Mouse (Mus musculus) megakaryocyte, embryonic 14.5 days (primary cell): Measurements from ENCODE around the gene Napepld. TPM values are rescaled to one million over a fixed set of nuclear protein-coding genes. Genes with fewer than 3 reads are reported as not detected.
"Not testable (repeated sequence)": the region's sequence is repeated elsewhere in the genome, so short reads cannot be mapped to it uniquely, and the experiment has no call there.

Source experiments
- H3K27me3 ChIP-seq: replicated peaks from 2 replicates; pipeline ENCODE3; 2012; ENCODE audit warnings: inconsistent platforms
- H3K36me3 ChIP-seq: replicated peaks from 2 replicates; pipeline ENCODE3; 2012; ENCODE audit warnings: low read length, inconsistent platforms, mixed read lengths
- H3K4me1 ChIP-seq: 2 replicates; pipeline ENCODE4 v1.6.1; 2012; ENCODE audit warnings: inconsistent platforms
- H3K4me3 ChIP-seq: replicated peaks from 2 replicates; pipeline ENCODE3; 2012; ENCODE audit warnings: moderate library complexity, mild to moderate bottlenecking, inconsistent platforms
- H3K9me3 ChIP-seq: 2 replicates; pipeline ENCODE4 v1.6.1; 2012; ENCODE audit warnings: inconsistent platforms
- FLI1 ChIP-seq: IDR thresholded peaks from 2 replicates; pipeline ENCODE4 v1.6.1; 2012; ENCODE audit warnings: low read length, inconsistent platforms, mixed read lengths
- GATA1 ChIP-seq: IDR thresholded peaks from 3 replicates; pipeline ENCODE4 v1.6.1; 2012; ENCODE audit warnings: mixed read lengths, low read length, inconsistent platforms, borderline replicate concordance
- polyA plus RNA-seq: library from polyadenylated mRNA; stranded (reverse); fragments of >175 nt; gene quantifications from 2 replicates; pipeline ENCODE4 v1.2.3, GENCODE M21; 2012; ENCODE audit warnings: low replicate concordance; ENCODE audit not compliant: insufficient read depth

Gene Napepld
- polyA plus RNA-seq, 1 experiment, result 0.17 TPM

DNA sequence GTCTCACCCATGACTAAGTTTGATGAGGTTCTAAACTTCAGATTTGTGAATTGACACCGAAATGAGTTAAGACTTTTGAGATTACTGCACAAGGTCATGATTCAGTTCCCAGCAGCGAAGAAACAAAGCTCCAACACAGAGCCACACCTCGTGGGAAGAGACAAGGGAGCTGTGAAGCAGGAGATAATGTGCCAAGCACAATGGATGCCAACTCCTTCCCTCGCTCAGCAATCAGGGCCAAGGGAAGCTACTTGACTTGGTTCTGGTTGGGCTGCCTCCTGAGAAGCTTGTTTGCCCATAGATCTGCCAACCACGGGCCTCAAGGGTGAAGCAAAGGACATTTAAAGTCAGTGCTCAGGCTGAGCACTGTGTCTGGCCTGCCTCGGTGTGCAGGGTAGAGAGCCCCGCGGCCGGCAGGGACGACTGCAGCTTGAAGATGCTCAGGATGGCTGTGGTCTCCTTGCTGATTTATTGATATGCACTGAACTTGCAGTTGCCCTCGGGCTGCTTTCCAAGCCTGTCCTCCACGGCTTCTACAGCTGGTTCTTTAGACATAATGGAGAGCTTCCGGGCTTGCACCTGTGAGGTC is 11.0 kb upstream of the Napepld start:
- H3K4me1 ChIP-seq, result peaks cover 4% of the 10 kb centered on the region; the same call in 1 of the 2 replicates
- peaks cover 11% of the 10 kb centered on the region for H3K9me3 ChIP-seq
- no peaks in the 10 kb centered on the region for H3K36me3 ChIP-seq
- no peak for TF ChIP-seq FLI1
- TF ChIP-seq GATA1, result no peak
- H3K27me3 ChIP-seq, result peaks cover 8% of the 10 kb centered on the region
- no peak overlapping the region for H3K4me3 ChIP-seq

DNA sequence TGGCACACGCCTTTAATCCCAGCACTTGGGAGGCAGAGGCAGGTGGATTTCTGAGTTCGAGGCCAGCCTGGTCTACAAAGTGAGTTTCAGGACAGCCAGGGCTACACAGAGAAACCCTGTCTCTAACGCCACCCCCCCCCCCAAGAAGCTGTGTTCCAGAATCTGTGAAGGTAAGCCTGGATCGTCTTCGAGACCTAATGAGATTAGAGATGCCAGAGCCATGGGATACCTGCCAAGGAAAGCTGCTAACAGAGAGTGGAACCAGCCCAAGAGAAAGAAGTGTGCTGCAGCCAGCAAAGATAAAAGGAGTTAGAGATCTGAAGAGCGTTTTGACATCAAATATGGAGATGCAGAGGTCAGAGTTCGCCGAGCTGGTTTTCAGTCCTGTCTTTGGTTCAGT is 6.8 kb upstream of the Napepld start:
- H3K4me1 ChIP-seq, H3K4me3 ChIP-seq, H3K27me3 ChIP-seq, H3K36me3 ChIP-seq: not testable (repeated sequence)
- H3K9me3 ChIP-seq, result peaks cover 11% of the 10 kb centered on the region

DNA sequence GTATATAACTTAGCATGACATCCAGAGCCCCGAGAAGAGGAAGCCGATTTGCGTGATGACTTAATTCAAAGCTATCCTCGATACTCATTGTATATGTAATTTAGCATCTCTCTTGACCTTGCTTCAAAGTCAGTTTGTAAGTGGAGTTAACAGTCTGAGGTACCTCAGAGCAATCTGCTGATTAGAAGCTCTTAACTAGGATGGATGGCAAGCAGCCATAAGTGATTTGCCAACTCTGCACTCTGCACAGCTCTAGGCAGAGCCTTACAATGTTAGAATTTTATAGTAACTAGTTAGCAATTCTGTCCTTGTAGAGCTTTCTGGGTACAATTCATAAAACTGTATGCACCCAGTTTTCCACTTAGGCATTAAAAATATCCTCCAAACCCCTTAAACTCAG is 5.3 kb upstream of the Napepld start:
- peaks cover 11% of the 10 kb centered on the region for H3K4me1 ChIP-seq
- no peaks in the 10 kb centered on the region for H3K36me3 ChIP-seq
- peaks cover 8% of the 10 kb centered on the region; the same call in 1 of the 2 replicates for H3K9me3 ChIP-seq
- peaks cover 4% of the 10 kb centered on the region for H3K27me3 ChIP-seq
- TF ChIP-seq GATA1, result no peak
- TF ChIP-seq FLI1, result no peak
- H3K4me3 ChIP-seq, result no peak overlapping the region

DNA sequence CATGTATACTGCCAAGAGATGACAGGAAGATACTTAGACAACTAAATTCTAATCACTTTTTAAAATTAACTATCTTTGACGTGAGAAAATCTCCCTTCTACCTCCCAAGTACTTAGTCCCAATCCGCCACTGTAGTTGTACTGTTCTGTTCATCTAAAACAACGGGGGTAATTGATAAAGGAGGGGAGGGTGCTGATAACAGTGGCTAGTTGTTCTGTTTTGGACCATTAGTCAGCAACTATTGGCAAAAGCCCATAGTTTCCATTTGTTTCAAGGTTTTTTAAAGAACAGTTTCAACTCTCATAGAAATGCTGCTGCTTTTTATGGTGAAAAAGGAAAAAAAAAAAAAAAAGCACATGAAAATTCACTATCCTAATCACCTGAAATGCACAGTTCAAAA is 2.5 kb upstream of the Napepld start:
- no peaks in the 10 kb centered on the region for H3K36me3 ChIP-seq
- peaks cover 6% of the 10 kb centered on the region; the same call in 1 of the 2 replicates for H3K9me3 ChIP-seq
- TF ChIP-seq FLI1 (no peak), GATA1 (no peak)

DNA sequence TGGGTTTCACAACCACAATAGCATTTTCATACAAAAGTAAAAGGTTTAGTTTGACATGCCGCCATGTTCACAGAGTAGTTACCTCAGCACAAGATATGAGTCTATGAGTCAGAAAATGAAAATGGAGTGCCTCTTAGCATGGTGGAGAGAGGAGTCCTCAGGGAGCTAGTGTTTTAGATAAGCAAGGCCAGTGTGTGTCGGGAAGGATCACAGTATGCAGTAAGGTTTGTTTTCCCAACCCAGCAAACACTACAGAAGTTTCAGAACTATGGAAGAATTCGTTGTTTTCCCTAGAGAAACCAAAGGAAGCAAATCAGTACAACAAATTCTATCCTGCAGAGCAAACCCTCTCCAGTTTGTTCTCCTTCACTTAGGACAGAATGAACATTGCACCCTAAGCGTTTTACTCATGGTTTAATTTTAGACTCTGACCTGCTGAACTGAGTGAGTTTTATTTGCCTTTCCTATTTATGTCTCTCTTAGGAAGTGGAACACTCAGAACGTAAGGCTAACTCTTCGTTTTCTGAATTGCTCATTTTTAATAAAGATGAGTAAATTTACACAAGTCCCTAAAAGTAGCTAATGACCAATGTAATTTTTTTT is 1.8 kb upstream of the Napepld start:
- Histone ChIP-seq H3K4me1 (peaks cover 21% of the 10 kb centered on the region), H3K27me3 (no peaks in the 10 kb centered on the region), H3K36me3 (no peaks in the 10 kb centered on the region), H3K9me3 (peaks cover 4% of the 10 kb centered on the region; the same call in 1 of the 2 replicates), H3K4me3 (no peak overlapping the region)
- TF ChIP-seq FLI1 (no peak), GATA1 (no peak)

More for the DNA sequence above, 2.5 kb upstream of the Napepld start:
- Histone ChIP-seq H3K4me3 (no peak overlapping the region), H3K4me1 (peaks cover 21% of the 10 kb centered on the region), H3K27me3 (no peaks in the 10 kb centered on the region)

DNA sequence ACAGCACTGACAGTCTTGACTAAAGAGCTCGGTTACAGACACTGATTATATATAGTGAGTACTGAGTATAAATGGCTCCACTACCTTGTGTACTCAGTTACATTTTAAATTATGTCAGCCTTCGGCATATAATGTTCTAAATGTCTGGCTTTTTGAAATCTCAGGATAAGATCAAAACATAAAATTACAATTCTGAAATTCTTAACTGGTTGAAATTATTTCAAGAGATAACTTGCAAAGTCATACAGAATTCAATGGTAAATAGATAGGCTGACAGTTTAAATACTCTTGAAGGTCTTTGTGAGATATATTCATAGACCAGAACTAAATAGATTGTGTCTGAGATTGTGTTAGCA is 791 bp upstream of the Napepld start:
- peak overlapping the region; percentile 98 for H3K4me3 ChIP-seq
- H3K4me1 ChIP-seq, result peaks cover 21% of the 10 kb centered on the region
- TF ChIP-seq GATA1 (no peak), FLI1 (no peak)
- no peaks in the 10 kb centered on the region for H3K36me3 ChIP-seq
- no peaks in the 10 kb centered on the region for H3K27me3 ChIP-seq
- peaks cover 4% of the 10 kb centered on the region; the same call in 1 of the 2 replicates for H3K9me3 ChIP-seq

DNA sequence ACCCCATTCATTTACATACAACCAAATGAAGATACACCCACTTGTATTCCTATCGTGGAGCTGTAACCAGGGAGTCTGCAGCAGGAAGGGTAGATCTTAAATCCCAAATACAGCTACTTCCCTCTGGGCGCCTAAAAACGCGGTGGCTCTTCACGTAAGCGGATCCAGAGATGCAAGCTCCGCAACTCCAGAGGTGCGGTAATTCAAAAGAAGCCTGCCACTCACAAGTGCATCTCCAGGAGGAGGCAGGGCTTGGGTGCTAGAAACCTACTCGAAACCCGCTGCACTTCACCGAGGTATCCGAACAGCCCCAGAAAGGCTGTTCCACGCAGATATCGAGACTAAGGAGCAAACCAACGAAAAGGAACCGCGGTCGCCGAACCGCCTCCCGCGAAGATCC is 262 bp downstream of the Napepld start:
- no peaks in the 10 kb centered on the region; the same call in 1 of the 2 replicates for H3K9me3 ChIP-seq
- no peaks in the 10 kb centered on the region for H3K27me3 ChIP-seq
- peaks cover 21% of the 10 kb centered on the region for H3K4me1 ChIP-seq
- no peaks in the 10 kb centered on the region for H3K36me3 ChIP-seq
- H3K4me3 ChIP-seq, result peak overlapping the region; percentile 98
- no peak for TF ChIP-seq GATA1
- no peak for TF ChIP-seq FLI1

DNA sequence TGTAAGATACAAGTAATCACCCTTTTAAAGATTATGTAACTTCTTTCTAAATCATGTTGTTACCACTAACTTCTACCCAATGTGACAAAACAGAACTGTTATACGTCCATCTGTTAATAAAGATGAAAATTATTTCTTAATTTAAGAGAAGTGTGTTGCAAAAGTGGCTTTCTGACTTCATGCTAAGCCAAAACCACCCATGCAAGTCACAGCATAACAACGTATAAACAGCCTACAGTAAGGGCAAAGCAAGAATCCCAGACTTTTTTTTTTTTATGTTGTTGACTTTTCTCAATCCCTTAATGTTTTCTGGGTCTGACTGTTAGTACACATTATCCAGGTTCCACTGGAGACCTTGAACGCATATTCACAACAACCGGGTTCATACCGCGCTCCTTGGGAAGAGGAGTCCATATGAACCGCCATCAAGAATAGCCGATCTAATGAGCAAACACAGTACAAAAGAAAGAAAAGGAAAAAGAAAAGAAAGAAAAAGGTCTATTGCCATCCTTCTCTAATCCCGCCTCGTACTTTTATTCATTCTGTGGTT is 849 bp downstream of the Napepld start:
- no peaks in the 10 kb centered on the region for H3K36me3 ChIP-seq
- TF ChIP-seq GATA1 (no peak), FLI1 (no peak)
- H3K27me3 ChIP-seq, result no peaks in the 10 kb centered on the region
- peaks cover 21% of the 10 kb centered on the region for H3K4me1 ChIP-seq
- H3K9me3 ChIP-seq, result no peaks in the 10 kb centered on the region; the same call in 1 of the 2 replicates
- peak overlapping the region; percentile 98 for H3K4me3 ChIP-seq

DNA sequence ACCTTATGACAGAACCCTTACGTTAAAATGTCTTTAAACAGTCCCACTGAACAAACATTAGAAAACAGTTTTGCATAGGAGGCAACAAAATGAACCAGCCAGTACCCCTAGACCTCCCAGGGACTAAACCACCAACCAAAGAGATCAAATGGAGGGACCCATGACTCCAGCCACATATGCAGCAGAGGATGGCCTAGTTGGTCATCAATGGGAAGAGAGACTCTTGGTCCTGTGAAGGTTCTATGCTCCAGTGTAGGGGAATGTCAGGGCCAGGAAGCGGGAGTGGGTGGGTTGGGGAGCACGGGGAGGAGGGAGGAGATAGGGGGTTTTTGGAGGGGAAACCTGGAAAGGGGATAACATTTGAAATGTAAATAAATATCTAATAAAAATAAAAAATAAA is 1.6 kb downstream of the Napepld start:
- H3K27me3 ChIP-seq, H3K9me3 ChIP-seq, H3K4me3 ChIP-seq, H3K36me3 ChIP-seq: not testable (repeated sequence)
- H3K4me1 ChIP-seq, result peaks cover 25% of the 10 kb centered on the region

DNA sequence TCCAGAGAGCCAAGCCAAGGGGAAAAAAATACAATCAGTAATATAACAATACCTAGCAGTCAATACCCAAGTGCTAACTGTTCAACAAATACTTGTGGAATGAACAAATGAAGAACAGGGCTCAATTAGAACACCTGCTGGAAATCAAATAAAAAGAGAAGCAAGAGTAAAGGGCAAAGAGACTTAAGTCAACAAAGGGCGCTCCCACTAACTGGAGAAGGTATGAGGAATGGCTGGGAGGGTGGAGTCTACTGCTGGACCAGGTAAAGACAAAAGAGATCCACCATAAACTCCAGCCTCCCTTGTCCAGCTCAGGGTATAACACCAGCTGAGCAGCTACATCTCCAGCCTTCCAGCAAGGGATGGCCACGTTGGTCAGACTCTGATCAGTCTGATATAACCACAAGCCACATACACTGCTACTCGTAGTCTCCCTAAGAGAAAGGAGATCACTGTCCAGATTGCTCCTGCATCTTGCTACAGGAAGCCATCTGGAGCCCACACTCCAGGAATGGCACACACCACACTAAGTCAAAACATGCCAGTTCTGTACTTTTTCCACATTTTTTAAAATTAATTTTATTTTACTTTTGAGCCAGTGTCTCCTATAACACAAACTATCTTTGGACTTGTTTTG is 6.2 kb downstream of the Napepld start:
- TF ChIP-seq FLI1 (no peak), GATA1 (no peak)
- no peaks in the 10 kb centered on the region for H3K27me3 ChIP-seq
- no peak overlapping the region for H3K4me3 ChIP-seq
- H3K4me1 ChIP-seq, result peaks cover 12% of the 10 kb centered on the region
- peaks cover 5% of the 10 kb centered on the region; the same call in 1 of the 2 replicates for H3K9me3 ChIP-seq
- no peaks in the 10 kb centered on the region for H3K36me3 ChIP-seq
